Mouse (Mus musculus) embryonic fibroblast, embryonic 13.5 days (primary cell): ENCODE results near the gene Slc40a1.

ENCODE experiments used
- CTCF ChIP-seq: IDR thresholded peaks from 2 replicates; pipeline ENCODE4 v1.5.1; 2011; ENCODE audit warnings: mild to moderate bottlenecking, control low read depth, low read length, moderate library complexity, borderline replicate concordance; ENCODE audit not compliant: insufficient read depth
- POLR2A ChIP-seq: IDR thresholded peaks from 2 replicates; pipeline ENCODE4 v1.6.1; 2011; ENCODE audit warnings: low read depth, mild to moderate bottlenecking, control low read depth, low read length, moderate library complexity

DNA sequence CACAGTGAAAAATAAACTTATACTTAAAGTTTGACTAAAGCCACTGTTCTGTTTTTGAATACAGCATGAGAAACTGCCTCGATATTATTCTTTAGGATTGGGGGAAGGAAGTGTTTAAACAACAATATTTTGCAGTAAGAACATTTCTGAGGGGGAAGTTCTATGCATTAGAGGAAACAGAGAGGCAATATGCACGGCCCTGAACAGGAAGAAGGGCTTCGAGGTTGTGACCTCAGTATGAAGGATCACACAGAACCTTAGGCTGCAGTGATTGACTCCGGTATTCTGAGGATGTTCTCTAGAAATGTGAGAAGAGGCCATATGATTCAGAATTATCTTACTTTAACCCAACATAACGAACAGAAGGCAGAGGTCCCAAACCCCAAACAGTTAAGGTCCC, 60.6 kb downstream of the Slc40a1 start:
- TF ChIP-seq POLR2A, result no peak
- no peak for TF ChIP-seq CTCF
